Mouse (Mus musculus) heart, embryonic 12.5 days (tissue): ENCODE data around the gene Cap1. TPM values are rescaled to one million over a fixed set of nuclear protein-coding genes. Genes with fewer than 3 reads are reported as not detected.

Source experiments
- ATAC-seq: fragments of 200-750 bp; cut with Nextera tagmentation; 2 replicates; pipeline ENCODE4 v1.8.0; 2017; ENCODE audit warnings: moderate TSS enrichment, moderate library complexity; ENCODE audit not compliant: insufficient number of reproducible peaks, low FRiP score
- H3K27ac ChIP-seq: fragments of 300-500 bp; sonication (generic); 2 replicates; pipeline ENCODE4 v1.5.1; 2016; ENCODE audit warnings: mild to moderate bottlenecking, moderate library complexity; ENCODE audit not compliant: poor library complexity, severe bottlenecking
- H3K27me3 ChIP-seq: fragments of 300-500 bp; sonication (generic); replicated peaks from 2 replicates; pipeline ENCODE4 v1.6.1; 2016; ENCODE audit warnings: mild to moderate bottlenecking, moderate library complexity
- H3K36me3 ChIP-seq: fragments of 300-500 bp; sonication (generic); 2 replicates; pipeline ENCODE4 v1.6.1; 2016; ENCODE audit warnings: mild to moderate bottlenecking, moderate library complexity
- H3K4me1 ChIP-seq: fragments of 300-500 bp; sonication (generic); replicated peaks from 2 replicates; pipeline ENCODE4 v1.6.1; 2016; ENCODE audit warnings: mild to moderate bottlenecking
- H3K4me2 ChIP-seq: fragments of 300-500 bp; sonication (generic); 2 replicates; pipeline ENCODE4 v1.6.1; 2016; ENCODE audit warnings: mild to moderate bottlenecking, moderate library complexity
- H3K4me3 ChIP-seq: fragments of 300-500 bp; sonication (generic); 2 replicates; pipeline ENCODE4 v1.5.1; 2016; ENCODE audit warnings: mild to moderate bottlenecking
- H3K9ac ChIP-seq: fragments of 300-500 bp; sonication (generic); 2 replicates; pipeline ENCODE4 v1.6.1; 2016; ENCODE audit warnings: mild to moderate bottlenecking, moderate library complexity
- H3K9me3 ChIP-seq: fragments of 300-500 bp; sonication (generic); replicated peaks from 2 replicates; pipeline ENCODE4 v1.6.1; 2016; ENCODE audit warnings: mild to moderate bottlenecking, moderate library complexity
- WGBS: fragments of 180-500 bp; shearing (Covaris S2); methylation state at CpG from one replicate; pipeline ENCODE4 v1.1.7; 2016; 5-methylcytosine and 5-hydroxymethylcytosine counted together
- polyA plus RNA-seq: library from polyadenylated mRNA; unstranded; fragments of >200 nt; fragmentation: Nextera tagmentation; extraction: Ambion mirVana; gene quantifications from 2 replicates; pipeline ENCODE4 v1.2.1, GENCODE M21; 2016

Gene Cap1
- polyA plus RNA-seq: 46.4 and 47.6 TPM in 2 replicates

DNA sequence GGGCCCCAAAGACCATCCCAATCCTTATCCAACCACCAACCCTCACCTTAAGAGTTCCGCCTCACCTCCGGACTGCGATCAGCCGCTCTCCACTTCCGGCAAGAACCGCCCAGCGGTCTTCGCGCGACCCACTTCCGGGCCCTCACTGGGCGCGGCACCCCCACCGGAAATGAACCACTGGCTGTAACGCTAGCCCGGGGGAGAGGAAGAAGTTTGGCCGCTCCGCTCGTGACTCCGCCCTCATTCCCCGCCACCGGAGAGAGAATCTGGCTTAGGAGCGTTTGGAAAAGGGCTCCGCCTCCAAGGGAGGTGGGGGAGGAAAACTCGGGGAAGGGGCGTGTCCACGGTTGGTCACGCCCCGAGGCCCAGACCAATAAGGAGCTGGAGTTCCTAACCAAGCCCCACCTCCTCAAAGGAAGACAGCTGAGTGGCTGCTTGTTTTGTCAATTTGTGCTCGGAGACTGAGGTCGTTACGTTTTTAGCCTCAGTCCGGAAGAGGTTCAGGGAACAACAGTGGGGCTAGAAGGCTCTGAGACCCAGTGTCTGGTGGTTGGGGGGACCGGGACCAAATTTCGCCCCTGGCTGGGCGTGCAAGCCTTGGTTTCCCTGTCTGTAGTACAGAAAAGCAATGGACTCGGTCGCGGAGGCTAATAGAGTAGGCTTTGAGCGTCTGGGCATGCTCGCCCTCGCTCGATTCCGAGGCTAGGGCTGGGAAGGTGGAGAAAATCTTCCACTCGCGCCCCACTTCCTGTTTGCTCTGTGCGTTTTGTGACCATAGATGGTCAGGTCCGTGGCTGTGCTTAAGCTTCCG lies at the start of gene Cap1:
TSS of gene Cap1 (minus strand) at position 289 of the 811 bp plus-strand sequence.
- H3K4me3 ChIP-seq: peak within 1 kb of the TSS; percentile 81
- peak; percentile 96 for ATAC-seq
- peak within 1 kb of the TSS; percentile 100 for H3K27ac ChIP-seq
- H3K4me2 ChIP-seq: peak within 1 kb of the TSS; percentile 81
- under 1% methylated on average over 49 of the region's 49 CpGs for WGBS
- no peaks in the 10 kb centered on the region for H3K27me3 ChIP-seq
- H3K36me3 ChIP-seq: no peaks in the 10 kb centered on the region
- peak within 1 kb of the TSS; percentile 89 for H3K9ac ChIP-seq
- H3K9me3 ChIP-seq: no peaks in the 10 kb centered on the region
- H3K4me1 ChIP-seq: peaks cover 34% of the 10 kb centered on the region

- no peak overlapping the region for H3K27ac ChIP-seq
- no peaks in the 10 kb centered on the region for H3K4me1 ChIP-seq
- H3K4me2 ChIP-seq: no peak overlapping the region
- WGBS: 49% methylated on average over 3 of the region's 3 CpGs
- ATAC-seq: no peak
- H3K9me3 ChIP-seq: no peaks in the 10 kb centered on the region
- no peak overlapping the region for H3K4me3 ChIP-seq
- no peaks in the 10 kb centered on the region; the same call in 1 of the 2 replicates for H3K27me3 ChIP-seq
- no peak overlapping the region for H3K9ac ChIP-seq
- no peaks in the 10 kb centered on the region for H3K36me3 ChIP-seq
These were observed 48.0 kb upstream of the Cap1 start for GRCm38 (mm10) chr4:122933857-122934256.

- Histone ChIP-seq H3K4me1 (no peaks in the 10 kb centered on the region), H3K9ac (no peak overlapping the region), H3K4me2 (no peak overlapping the region), H3K9me3 (no peaks in the 10 kb centered on the region), H3K27ac (no peak overlapping the region), H3K4me3 (no peak overlapping the region), H3K36me3 (no peaks in the 10 kb centered on the region), H3K27me3 (no peaks in the 10 kb centered on the region; the same call in 1 of the 2 replicates)
- ATAC-seq: no peak
- 56% methylated on average over 3 of the region's 3 CpGs for WGBS
These were observed 47.3 kb upstream of the Cap1 start for GRCm38 (mm10) chr4:122933051-122933591.

DNA sequence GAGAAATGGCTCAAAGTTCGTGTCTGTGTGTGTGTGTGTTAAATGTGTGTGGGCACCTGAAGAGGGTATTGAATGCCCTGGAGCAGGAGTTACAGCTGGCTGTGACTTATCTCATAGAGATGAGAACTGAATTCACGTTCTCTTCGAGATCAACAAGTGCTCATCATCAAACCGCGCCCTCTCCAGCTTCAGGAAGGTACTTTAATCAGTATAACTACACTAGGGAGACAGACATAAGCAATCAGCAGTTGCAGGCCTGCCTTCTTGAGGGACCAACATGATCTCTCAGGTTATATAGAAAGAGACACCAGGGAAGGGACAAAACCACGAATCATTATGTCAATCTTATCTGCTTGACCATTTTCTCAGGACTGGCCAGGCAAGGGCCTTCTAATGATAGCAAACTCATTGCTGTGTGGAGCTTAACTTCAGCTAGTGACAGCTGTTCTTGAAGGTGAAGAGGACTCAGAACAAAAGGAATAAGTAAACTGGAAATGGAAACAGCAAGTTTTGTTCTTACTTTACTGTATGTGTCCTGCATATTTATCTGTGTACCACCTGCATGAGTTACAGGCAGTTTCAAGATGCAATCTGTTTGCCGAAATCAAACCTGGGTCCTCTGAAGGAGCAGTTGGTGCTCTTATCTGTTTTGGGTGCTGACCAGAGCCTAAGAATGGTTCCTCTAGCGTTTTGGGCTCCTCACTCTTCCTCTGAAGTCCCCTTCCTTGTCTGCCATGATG lies 46.6 kb upstream of the Cap1 start:
- Histone ChIP-seq H3K4me1 (no peaks in the 10 kb centered on the region), H3K9me3 (no peaks in the 10 kb centered on the region), H3K9ac (no peak overlapping the region), H3K27me3 (no peaks in the 10 kb centered on the region), H3K36me3 (no peaks in the 10 kb centered on the region), H3K4me2 (no peak overlapping the region), H3K27ac (no peak overlapping the region), H3K4me3 (no peak overlapping the region)
- 63% methylated on average over 8 of the region's 8 CpGs for WGBS
- no peak for ATAC-seq

DNA sequence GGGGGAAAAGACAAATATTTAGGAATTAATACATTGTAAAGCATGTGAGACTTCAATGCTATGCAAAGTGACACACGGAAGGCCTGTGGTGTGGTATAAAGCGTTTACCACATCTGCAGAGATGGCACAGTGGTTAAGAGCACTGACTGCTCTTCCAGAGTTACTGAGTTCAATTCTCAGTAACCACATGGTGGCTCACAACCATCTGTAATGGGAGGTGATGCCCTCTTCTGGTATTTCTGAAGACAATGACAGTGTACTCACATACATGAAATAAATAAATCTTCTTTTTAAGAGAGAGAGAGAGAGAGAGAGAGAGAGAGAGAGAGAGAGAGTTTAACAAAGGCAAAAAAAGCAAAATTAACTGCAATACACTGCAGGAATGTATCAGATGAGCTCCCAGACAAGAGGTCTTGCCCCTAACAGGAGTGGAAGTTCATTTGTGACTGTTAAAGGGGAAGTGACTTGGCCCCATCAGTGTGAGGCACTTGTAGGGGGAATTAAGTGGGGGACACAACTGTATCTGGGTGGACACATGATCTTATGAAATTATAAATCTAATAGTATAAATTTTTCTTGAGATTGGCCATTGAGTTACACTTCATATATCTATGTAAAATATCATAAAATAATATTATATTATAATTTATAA lies 45.2 kb upstream of the Cap1 start:
- Histone ChIP-seq H3K9me3 (no peaks in the 10 kb centered on the region), H3K9ac (no peak overlapping the region), H3K27ac (no peak overlapping the region), H3K4me1 (no peaks in the 10 kb centered on the region), H3K4me2 (no peak overlapping the region), H3K36me3 (no peaks in the 10 kb centered on the region), H3K4me3 (no peak overlapping the region), H3K27me3 (no peaks in the 10 kb centered on the region)
- no peak for ATAC-seq
- WGBS: 67% methylated on average over 2 of the region's 2 CpGs

DNA sequence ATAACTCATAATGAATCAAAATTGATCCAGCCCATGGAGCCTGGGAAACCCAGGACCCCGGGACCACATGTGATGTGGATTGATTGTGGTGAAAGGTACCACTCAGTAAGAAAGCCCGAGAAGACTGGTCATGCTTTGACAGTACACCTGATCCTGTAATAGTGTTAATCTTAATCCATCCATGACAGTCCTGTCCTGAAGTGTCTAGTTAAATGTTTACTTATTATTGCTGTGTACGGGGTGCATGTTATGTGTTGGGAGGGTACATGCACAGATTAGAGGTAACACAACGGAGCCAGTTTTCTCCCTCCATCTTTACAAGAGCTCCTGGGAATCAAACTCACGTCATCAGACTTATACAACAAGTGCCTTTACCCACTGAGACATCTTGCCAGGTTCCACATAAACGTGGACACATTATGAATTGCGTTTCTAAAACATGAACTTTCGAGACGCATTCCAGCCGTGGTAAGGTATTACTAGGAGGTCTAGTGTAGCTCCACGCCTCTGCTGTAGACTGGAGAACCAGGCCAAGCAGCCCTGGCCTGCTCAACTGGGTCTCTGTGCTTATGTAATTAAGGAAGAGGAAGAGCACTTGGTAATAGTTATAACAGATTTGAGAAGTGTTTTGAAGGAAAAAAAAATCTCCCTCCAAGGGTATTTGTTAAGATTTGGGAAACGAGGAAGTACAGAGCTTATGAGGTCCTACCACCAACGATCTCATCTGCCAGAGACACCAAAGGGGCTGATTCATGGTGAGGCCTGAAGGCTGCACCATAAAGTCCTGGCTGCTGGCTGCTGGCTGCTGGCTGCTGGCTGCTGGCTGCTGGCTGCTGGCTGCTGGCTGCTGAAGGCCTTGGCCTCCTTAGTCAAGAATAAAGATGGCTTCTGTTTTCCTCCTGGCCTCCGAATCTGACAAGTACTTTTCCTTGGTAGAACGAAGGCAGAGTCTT lies 37.8 kb upstream of the Cap1 start:
- Histone ChIP-seq H3K27me3 (no peaks in the 10 kb centered on the region), H3K4me3 (no peak overlapping the region), H3K9ac (no peak overlapping the region), H3K36me3 (no peaks in the 10 kb centered on the region), H3K4me1 (no peaks in the 10 kb centered on the region), H3K4me2 (no peak overlapping the region), H3K9me3 (no peaks in the 10 kb centered on the region), H3K27ac (no peak overlapping the region)
- ATAC-seq: no peak
- 77% methylated on average over 15 of the region's 15 CpGs for WGBS

- no peak overlapping the region for H3K4me3 ChIP-seq
- H3K36me3 ChIP-seq: no peaks in the 10 kb centered on the region
- WGBS: 46% methylated on average over 1 of the region's 1 CpGs
- no peak overlapping the region for H3K27ac ChIP-seq
- no peaks in the 10 kb centered on the region for H3K4me1 ChIP-seq
- no peaks in the 10 kb centered on the region for H3K9me3 ChIP-seq
- H3K9ac ChIP-seq: no peak overlapping the region
- no peak for ATAC-seq
- H3K27me3 ChIP-seq: no peaks in the 10 kb centered on the region
- no peak overlapping the region for H3K4me2 ChIP-seq
These were observed 37.0 kb upstream of the Cap1 start for GRCm38 (mm10) chr4:122922841-122923240.

- no peak for ATAC-seq
- H3K4me1 ChIP-seq: peaks cover 7% of the 10 kb centered on the region; the same call in 1 of the 2 replicates
- H3K9me3 ChIP-seq: peaks cover 13% of the 10 kb centered on the region
- no peak overlapping the region for H3K4me3 ChIP-seq
- H3K9ac ChIP-seq: no peak overlapping the region
- no peak overlapping the region for H3K27ac ChIP-seq
- H3K36me3 ChIP-seq: no peaks in the 10 kb centered on the region
- no peaks in the 10 kb centered on the region for H3K27me3 ChIP-seq
- no peak overlapping the region for H3K4me2 ChIP-seq
- WGBS: 75% methylated on average over 4 of the region's 4 CpGs
These were observed 30.1 kb upstream of the Cap1 start for GRCm38 (mm10) chr4:122915985-122916384.

DNA sequence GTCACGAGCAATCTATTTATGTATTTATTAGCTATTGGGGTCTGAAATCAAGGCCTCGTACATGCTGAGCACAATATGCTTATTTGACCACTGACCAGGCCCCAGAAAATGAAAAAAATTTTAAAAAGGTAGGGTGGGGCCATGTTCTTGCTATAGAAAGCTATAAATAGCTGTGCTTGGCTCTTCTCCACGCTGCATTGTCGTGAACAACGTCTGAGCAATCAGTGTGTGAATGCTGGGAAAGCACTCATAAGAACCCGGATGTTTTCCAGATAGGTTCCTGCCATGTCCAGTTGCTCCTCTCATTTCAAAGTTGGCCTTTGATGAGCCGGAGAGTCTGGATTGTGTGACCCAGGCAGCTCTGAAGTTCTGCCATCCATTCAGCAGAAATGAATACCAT lies 28.3 kb upstream of the Cap1 start:
- Histone ChIP-seq H3K9ac (no peak overlapping the region), H3K4me3 (no peak overlapping the region), H3K9me3 (peaks cover 20% of the 10 kb centered on the region), H3K36me3 (no peaks in the 10 kb centered on the region), H3K27ac (no peak overlapping the region), H3K4me2 (no peak overlapping the region), H3K27me3 (no peaks in the 10 kb centered on the region), H3K4me1 (peaks cover 7% of the 10 kb centered on the region; the same call in 1 of the 2 replicates)
- 52% methylated on average over 7 of the region's 7 CpGs for WGBS
- ATAC-seq: no peak

DNA sequence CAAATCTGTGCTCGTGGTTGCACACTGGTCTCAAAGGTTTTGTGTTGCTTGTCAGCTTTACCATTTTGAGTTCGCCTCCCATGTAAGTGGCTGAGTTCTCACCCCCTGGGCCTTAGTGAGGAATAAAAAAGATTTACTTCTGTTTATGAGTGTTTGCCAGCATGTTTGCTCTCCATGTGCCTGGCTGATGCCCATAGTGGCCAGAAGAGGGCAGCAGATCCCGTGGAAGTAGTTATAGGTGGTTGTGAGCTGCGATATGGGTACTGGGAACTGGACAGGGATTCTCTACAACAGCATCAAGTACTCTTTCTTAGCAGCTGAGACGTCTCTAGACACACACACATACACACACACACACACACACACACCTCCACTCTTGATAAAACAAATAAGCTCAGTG lies 26.8 kb upstream of the Cap1 start:
- no peak overlapping the region for H3K4me2 ChIP-seq
- H3K27ac ChIP-seq: no peak overlapping the region
- no peak for ATAC-seq
- H3K4me1 ChIP-seq: peaks cover 7% of the 10 kb centered on the region; the same call in 1 of the 2 replicates
- peaks cover 22% of the 10 kb centered on the region for H3K9me3 ChIP-seq
- no peaks in the 10 kb centered on the region for H3K27me3 ChIP-seq
- no peaks in the 10 kb centered on the region for H3K36me3 ChIP-seq
- no peak overlapping the region for H3K4me3 ChIP-seq
- 69% methylated on average over 5 of the region's 5 CpGs for WGBS
- no peak overlapping the region for H3K9ac ChIP-seq
